Mouse (Mus musculus) colon, adult 2 months (tissue): ENCODE results near the gene Trpc4. TPM values are rescaled to one million over a fixed set of nuclear protein-coding genes. Genes with fewer than 3 reads are reported as not detected.

Experiments
- polyA plus RNA-seq: library from polyadenylated mRNA; depleted of rRNA; stranded (reverse); fragments of >200 nt; gene quantifications from 2 replicates; pipeline ENCODE4 v1.2.3, GENCODE M21; 2012; rRNA removed

Gene Trpc4
- 0.21 and 0.27 TPM in 2 replicates for polyA plus RNA-seq

DNA sequence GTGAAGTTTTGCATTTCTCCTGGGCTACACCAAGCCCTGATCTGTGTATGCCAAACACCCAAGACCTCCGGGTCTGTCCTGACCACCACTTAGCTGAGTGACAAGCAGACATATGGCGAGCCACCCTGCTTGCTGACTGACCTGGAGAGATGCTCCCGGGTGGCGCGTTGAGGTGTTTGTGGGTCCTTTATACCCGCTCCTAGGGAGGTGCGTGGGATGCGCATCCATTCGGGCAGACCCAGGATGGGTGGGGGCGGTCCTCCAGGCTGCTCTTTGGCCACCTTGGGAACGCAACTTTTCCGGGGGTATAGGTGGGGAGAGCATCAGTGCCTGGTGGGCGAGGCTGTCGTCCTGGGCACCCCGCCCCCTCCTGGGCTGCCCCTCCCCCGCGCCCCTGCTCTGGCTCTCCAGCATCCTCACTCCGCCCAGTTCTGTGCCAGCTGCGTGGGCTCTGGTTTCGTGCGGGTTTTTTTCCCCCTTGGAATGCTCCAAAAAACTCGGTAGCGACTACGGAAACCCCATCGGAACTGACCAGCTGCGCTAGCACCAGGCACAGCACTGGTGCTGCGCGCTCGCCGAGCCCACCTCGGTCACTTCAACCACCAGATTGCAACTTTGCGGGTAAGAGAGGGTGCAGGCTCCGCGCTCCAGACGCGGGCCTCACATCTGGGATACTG lies at the start of gene Trpc4:
Trpc4 (plus strand) TSS at position 397 of the 677 bp plus-strand sequence.

DNA sequence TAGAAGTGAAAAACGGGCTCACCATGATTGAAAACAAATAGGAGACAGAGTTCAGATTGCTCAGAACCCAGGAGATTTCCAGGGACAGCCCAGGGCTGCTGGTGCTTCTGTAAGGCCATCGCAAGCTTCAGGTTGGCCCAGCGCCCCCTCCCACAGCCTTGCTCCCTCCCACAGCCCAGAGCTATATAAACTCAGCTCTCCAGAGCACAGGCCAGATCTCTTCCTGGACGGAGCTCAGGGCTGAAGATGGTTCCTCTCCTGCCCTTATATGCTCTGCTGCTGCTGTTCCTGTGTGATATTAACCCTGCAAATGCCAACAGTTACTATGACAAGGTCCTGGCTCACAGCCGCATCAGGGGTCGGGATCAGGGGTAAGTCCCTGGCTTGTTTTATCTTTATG lies 205.1 kb downstream of the Trpc4 start, which contains the start of gene Postn:
Postn (plus strand) TSS at position 213 of the 400 bp plus-strand sequence.

Other genes with a start within 250 kb of the Trpc4 start
- 41.4 and 46.8 TPM in 2 replicates for gene Postn, start 205.1 kb downstream of the Trpc4 start, polyA plus RNA-seq